Mouse (Mus musculus) adipocyte (in vitro differentiated cells): Measurements from ENCODE around the gene Hivep2.

Source experiments
- DNase-seq: peaks from one replicate; pipeline ENCODE4 v3.0.0-alpha.2; 2016; ENCODE audit warnings: low spot score

The Hivep2 gene

DNA sequence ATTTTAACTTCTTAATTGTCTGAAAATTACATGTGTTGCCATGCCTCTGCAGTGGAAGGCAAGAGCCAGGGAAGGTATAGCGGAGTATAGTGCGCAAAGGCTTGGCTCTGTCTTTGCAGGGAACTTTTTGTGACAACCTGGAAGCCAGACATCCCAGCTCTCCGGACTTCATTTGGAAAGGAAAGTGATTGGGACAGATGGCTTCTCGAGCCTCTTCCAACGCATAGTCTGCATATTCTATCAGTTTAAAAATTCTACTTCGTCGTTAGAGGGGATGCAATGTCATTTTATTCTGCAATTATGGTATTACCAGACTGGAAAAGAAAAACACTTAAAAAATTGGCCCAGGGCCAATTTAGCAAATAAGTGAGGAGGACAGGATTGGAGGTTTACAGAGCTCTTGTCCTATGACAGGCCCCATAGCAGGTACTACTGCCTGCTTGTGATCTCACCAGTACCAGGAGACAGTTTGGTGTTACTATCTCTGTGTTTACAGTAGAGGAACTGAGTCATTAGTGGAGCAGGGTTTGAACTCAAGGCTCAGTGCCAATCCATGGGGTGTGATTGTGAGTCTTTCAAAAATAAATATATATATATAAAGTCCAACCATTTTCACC lies 7.8 kb downstream of the Hivep2 start:
- no peak for DNase-seq

DNA sequence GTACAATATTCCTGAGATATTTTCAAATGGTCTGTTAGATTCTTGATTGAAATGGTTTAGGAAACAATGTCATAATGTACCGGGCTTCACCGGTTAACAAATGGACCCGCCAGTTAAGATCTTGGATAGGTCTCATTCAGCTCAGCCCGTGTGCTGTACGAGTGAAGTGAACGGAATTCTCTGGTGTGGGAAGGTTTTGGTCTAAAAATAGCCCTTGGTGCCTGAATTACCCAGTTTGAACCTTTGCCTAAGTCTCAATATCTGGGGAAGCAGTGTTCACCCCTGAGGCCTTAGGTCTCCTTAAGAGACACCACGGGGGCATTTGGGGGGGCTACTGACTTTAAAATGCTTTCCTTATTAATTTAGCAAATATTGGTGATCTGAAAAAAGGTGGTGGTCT lies 8.6 kb downstream of the Hivep2 start:
- DNase-seq, result peak; percentile 30

DNA sequence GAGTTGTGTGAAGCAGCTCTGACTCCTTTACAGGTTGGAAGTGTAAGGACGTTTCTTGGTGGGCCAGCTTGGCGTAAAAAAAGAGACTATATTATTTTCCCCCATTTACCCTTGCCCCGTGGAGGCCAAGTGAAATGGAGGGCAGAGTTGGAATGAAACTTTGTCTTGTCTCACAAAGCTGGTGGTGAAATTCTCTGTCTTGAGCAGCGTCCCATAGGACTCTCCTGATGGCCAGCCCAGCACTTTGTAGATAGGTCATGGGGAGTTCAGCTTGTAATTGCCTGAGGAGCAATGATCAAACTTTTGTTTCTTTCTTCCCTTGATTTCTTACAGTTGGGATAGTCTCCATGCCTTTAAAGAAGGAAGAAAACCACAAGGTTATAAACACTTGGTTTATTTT lies 10.0 kb downstream of the Hivep2 start:
- peak; percentile 47 for DNase-seq

DNA sequence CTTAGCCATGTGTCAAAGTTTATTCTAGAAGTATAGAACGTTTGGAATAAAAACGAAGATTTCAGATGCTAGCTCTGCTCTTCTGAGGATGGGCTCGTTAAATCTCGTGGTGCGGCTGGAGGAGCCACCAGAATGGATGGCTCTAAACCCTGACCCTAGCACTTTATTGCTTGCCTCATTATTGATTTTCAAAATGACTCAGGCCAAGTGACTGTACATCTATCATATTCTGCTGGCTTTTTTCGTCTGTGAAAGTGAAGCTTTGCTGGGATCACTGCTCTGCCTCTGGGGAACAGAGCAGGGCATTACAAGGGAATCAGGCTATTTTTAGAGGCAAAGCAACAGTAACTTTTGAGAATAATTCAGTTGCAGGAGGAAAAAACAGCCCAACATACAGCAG lies 10.4 kb downstream of the Hivep2 start:
- peak; percentile 62 for DNase-seq

DNA sequence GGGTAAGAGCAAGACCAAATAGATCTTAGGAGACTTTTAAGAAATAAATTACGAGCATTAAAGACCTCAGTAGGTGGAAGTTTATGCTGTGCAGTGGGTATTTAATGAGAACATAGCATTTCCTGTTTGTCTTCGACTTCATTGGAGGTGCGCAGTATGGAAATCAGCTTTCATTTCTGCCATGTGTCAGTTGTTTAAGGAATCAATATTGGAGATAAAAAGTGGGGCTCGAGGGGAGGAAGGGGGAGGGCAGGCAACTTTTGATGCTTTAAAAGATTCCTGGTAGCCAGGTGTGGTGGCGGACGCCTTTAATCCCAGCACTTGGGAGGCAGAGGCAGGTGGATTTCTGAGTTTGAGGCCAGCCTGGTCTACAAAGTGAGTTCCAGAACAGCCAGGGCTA lies 16.4 kb downstream of the Hivep2 start:
- DNase-seq, result no peak

DNA sequence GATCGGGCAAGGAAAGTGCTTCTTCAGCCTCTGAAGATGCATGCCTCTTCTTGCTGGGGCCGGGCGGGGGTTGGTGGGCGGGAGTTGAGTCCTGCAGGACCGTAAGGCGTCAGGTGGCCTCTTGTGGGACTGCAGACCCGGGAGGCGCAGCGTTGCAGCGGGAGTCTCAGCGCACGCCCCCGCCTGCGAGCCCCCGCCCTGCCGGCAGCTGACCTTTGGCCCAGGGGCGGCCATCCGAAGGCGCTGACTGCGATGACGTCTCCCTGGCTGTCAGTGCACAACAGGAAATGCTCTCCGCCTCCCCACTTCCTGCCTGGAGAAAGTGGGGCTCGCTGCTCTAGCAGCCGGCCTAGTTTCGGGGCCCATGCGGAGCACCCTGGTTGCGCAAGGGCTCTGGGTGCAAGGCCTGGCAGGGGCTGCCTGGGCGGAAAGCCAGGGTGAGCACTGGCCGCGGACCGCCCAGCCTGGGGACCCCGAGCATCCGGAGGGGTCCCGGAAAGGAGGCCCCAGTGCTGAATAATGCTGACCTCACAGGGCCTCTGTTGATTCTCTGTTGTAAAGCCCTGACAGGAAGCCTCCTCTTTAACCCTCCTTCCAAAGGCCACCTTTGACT lies 17.0 kb downstream of the Hivep2 start:
- DNase-seq, result peak; percentile 45

DNA sequence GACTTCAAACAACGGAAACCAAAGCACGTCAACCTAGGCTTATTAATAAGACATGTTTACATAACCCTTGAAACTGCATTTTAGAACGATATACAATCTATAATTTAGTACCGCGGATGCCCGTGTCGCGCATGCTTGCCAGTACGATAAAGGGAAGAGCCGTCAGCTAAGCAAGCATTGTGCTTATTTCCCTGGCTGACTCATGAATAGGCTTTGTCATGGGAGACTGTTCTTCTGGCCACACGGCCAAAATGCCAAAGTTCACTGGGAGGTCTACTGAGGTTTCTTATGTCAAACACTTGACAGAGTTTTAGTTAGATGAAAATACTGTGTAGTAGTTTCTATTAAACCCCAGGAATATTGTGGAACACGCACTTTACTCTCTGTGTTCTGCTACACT lies 17.8 kb downstream of the Hivep2 start:
- peak; percentile 72 for DNase-seq

DNA sequence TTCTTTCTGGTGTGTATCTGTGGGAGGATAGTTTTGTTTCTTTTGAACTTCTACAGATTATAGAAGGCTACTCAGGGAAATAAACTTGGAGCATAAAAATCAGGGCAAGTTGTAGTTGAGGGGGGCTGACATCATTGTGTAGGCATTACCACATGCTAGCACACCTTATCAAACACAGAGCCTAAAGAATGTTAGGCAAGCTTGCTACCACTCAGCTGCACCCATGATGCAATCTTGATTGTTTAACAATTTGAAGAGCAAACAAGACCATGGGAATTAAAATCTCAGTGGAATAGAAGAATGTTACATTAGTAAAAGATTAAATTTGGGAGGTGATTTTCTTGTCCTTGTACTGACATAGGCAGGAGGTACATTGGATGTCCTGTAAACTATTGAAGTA lies 18.4 kb downstream of the Hivep2 start:
- DNase-seq, result no peak

DNA sequence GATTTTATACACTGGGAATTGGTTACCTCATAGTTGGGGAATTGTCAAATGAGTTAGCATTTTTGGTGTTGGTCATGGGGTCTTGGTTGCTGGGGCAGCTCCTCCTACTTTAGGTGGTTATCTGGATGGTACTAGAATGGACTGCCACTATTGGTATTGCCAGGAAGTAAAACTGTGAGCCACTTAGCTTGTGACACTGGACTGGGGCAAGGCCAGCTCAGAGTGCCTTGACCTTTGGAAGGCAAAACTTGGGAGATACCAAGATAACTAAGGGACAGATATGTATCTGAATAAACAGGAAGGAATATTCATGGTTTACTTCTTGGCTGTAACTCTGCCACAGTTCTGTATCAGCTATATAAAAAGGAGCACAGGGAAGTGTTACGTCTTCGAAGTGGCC lies 20.7 kb downstream of the Hivep2 start:
- DNase-seq, result peak; percentile 59

DNA sequence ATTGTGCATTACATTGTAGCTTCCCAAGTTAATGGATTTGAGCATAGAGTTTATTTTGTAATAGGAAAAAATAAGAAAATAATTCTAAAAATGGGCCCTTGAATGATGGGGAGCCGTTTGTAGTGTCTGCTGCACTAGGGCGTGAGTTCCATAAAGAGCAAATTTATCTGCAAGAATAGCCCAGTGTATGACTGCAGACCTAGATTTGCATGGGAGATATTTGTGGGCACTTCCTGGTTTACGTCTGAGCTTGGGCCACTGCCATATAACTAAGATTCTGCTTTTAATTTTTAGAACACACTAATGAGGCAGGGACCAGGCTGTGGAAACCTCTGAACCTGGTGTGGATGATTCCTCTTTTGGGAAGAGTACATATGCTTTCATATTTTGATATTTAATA lies 21.5 kb downstream of the Hivep2 start:
- DNase-seq, result no peak

DNA sequence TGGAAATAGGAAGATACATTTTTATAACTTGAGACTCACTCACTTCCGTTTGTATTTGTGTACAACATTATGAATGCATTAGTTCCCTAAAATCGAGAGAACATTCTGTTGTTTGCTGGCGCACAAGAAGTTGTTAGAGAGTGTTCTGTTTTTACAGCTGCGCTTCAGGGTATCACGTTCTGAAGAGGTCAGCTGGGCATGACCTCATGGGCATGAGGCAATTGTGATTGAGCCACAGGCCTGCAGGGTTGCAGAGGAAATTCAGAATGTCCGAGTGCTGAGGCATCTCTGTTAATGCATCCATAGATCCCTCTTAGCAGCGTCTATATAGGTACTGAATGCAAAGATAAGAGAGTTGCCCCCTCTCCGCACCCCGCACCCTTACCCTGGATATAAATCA lies 22.4 kb downstream of the Hivep2 start:
- peak; percentile 42 for DNase-seq

DNA sequence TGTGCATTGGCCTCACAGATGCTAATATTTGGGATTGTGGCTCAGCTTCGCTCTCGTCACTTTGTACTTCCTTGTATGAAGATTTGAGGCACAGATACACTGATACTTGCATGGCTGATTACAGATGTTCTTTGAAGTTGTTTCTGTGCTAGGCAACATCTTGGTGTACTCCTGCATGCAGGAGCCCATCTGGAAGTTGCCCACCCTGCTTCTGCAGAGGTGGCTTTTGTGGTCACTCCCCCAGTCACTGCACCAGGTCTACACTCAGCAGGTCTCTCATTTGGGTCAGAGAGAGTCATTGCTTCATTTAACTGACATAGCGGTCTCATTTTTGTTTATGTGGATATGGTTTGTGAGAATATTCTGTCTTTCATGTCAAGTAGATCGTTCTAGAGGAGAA lies 22.9 kb downstream of the Hivep2 start:
- no peak for DNase-seq

DNA sequence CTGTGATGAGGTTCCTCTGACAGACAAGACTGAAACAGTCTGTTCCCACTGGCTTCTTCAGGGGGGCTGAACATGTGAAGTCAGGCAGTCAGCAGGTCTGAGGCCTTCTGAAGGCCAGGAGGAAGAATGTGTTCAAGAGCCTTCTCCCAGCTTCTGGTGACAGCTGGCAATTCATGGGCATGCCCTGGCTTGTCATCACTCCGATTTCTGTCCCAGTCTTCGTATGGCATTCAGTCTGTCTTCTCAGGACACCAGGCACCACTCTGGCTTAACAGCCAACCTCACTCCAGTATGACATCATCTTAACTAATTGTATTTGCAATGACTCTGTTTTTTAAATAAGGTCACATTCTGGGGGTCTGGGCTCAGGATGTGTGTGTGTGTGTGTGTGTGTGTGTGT lies 25.0 kb downstream of the Hivep2 start:
- DNase-seq, result no peak

DNA sequence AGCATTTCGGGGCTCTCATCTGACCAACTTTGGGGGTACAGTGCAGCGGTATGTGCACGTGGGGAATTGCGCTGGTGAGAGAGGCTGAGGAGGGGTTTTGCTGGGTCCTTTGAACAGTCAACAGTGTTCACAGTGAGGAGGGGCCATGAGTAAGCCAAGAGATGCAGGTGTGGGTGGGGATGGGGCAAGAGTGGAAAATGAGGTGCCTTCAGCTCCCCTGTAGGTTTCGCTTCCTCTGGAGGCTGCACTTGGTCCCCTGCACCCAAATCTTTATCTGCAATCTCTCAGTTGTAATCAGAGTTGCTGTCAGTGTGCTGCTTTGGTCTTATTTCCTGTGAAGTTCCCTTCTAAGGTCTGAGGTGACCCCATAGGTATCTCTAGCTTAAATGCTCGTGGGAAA lies 27.5 kb downstream of the Hivep2 start:
- no peak for DNase-seq

DNA sequence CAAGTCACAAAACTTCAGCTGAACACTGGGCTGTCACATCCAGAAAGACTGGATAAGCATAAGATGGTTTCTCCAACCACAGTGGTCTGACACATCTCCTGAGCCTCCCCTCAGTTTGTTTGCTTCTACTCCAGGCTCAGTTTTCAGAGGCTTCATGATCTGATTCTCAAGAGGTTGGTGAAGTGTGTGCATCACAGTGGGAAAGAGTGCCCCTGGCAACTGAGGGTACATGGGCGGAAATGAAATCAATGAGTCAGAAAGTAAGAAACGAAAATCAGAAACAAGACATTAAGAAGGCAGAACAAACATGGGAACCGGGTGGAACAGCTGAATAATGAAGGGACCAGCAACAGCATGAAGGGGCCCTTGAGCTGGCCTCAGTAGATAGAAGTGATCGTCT lies 31.5 kb downstream of the Hivep2 start:
- no peak for DNase-seq

DNA sequence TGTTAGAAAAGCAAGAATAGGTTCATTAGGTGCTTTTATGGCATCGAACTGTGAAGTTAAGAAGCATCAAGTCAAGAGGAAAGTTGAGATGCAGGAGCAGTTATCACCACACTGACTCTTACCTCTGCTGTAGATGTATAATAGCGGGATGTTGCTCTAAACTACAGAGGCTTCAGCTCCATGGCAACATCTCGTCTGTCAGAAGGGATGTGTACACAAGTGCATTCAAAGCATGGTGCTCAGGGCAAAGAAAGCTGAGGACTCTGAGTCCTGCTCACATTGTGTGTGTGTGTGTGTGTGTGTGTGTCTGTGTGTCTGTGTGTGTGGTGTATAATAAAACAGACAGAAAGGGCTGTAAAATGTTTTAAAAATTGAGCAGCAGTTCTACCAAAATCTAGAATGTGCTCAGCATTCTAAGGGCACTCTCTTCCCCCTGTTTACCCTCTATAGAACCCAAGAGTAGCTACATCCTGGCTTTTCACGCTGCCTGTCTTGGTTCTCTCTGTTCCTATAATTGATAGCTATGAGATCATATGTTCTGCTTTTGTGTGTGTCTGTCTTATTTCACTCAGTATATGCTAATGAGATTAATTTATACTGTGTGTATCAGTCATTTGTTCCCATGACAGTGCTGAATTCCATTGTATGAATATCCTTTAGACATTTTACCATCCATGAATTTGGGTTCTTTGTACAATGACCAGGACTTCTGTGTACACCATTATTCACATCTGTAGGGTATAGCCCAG lies 39.1 kb downstream of the Hivep2 start:
- no peak for DNase-seq

DNA sequence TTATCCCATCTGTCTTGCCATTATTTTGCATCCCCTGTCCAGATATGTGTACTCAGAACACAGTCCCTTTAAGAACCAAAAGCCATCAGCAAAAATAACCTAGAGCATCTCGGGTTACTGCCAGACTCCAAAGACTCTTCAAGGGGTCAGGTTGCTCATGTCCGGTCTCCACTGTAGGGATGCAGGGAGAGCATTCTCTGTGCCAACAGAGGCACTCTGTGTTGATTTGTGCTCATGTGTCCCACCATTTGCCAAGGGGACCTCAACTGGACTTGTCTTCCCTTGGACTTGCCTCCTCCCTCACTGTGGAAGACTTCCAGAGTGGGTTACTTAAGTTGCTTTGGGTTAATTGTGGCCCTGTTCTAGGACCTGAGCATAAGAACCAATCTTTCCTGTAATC lies 43.8 kb downstream of the Hivep2 start:
- no peak for DNase-seq

DNA sequence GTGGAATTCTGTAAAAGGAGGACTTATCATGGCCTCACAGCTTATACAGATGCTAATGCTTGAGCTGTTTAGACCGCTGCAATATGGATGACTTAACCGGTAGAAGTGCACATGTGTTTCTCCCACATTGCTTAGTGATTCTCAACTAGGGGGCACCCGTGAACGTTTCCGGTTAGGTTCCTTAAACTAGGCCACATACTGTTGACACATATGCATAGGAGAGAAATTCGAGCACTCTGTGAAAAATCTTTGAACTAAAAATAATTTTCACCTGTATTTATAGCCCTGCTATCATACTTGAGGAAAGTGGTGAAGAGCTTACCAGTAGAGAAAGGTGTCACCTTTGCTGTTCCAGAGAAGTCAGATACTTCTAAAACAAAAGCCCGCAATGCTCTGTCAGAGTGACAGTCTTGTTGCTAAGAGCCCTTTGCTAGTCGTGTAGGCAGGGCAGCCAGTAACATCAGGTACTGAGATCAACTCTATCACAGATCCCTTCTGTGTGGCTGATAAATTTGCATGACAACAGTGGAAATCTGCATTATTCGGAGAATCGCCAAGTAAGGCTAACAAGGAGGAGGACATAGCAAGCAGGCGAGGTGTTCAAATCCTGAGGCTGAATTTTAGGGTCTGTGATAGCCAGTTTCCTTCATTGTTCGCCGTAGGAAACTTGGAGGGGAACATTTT lies 50.6 kb downstream of the Hivep2 start:
- no peak for DNase-seq

DNA sequence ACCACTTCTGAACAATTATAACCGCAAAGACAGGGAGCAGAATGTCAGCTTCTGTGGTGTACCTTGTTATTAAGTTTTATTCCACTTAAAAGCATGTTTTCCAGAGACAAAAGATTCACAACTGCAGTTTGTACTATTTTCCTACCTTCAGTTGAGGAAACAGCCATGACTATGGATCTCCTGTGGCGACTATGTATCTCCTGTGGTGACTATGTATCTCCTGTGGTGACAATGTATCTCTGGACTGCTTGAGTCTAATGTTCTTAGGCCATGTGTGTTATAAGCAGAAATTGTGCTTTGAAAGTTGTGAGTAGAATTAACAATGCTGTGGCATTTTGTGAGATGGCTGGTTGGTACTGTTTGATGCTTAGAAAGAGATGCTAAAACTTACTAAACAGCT lies 51.5 kb downstream of the Hivep2 start:
- no peak for DNase-seq

DNA sequence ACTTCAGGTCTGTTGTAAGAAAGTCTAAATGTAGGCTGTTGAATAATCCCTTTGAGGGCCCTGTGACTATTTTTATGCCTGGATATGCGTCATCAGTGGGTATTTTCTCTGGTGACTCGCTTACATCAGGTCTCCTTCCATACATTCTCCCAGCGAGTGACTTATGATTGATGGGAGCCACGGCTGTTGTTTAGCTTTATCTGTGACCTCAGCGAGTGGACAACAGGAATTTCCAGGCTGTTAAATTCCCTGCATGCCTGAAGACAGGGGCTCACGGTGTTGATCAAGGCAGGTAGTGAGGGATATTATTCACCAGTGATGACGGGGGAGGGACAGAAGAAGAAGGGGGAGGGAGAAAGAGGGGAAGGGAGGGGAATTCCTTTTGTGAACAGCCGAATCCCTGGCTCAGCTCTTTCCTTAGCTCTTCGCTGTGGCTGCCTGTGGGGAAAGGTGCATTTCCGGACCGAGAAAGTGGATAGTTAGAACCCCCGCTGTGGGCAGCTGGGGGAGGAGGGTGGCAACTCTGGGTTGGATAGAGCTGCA lies 52.0 kb downstream of the Hivep2 start:
- peak; percentile 38 for DNase-seq

DNA sequence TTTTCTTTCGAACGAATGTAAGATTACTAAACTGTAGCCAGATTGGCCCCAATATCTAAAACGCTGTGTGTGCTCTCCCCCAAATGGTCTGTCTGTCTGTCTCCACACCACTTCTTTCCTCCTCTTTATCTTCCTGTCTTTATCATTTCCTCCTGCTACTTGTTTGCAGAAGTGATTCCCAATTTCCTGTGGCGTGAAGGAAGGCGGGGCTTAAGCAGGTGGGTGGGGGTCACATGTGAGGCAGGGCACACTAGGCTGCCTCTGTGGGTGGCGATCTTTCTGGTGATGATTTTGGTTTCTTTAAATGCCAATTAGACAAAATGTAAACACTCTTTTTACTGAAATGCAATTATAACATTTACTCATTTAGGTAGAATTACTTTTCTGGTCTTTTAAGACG lies 52.8 kb downstream of the Hivep2 start:
- DNase-seq, result no peak

DNA sequence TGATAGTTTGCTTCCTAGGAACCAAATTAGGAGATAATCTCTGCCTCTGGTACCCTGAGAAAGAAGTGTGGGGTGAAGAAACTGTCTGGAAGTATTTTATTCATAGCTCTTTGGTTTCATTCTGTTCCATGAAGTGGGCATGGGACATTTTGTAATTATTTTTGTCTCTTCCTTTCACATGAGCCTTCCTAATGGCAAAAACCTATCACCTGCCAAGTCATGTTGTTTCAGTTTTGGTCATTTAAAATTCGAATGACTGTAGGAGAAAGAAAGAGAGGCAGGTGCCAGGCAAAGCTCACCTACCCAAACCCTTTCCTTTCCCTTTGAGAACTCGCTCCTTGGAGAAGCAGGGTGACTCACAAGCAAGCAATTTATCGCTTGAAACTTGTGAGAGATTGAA lies 53.3 kb downstream of the Hivep2 start:
- DNase-seq, result no peak

DNA sequence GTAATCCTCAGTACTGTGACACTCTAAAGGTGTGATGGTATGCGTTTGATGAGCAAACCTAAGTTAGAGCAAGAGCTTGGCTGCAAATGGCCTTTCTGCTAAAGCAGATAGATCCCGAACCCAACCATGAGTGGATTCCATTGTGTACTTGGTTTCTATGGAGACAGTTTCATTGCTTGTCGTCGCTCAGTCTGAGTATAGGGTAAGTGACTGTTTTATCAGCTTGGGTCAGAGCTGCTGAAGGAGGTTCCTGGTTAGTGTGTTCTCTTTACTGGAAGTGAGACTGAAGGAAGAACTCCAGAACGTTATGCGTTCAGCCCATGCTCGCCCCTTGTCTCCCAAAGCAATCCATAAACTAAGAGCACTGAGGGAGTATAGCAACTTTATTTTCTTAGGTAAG lies 54.4 kb downstream of the Hivep2 start:
- no peak for DNase-seq
